Mouse (Mus musculus): ENCODE results near the gene Xirp1.

Xirp1 gene

DNA sequence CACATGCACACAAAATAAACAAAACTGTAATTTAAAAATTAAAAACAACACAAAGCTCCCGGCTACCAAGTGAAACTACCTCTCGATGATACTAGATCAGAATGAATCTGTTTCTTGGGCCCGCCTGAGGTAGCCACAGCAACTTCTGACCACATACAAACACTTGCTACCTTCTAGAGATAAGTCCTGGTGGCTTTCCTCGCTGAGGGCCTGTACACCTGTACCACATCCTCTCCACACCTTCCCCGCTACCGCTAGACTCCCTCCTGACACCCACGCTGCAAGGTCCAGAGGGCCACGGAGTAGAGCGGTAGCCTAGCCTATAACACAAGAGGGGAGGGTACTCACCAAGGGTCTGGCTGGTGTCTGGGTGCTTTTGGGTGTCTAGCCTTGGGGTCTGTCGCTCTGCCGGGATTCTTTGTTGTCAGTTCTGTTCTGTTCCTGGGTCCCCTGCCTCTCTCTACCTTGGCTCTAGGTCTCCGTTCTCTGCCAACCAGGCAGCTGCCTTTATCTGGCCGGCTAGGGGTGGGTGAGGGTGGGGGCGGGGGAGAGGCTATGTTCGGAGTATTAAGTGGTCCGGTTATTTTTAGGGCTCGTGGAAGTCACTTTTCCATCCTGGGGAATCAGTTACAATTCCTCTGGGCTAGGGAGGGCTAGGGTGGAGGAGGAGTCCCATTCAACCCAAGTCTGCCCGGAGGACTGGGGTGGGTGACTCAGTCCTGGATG is at the start of gene Xirp1:
TSS of gene Xirp1 (minus strand) at position 513 of the 726 bp plus-strand sequence.
- DNase-seq (ENCODE audit: extremely low read depth, insufficient read length, low spot score), result no peak

DNA sequence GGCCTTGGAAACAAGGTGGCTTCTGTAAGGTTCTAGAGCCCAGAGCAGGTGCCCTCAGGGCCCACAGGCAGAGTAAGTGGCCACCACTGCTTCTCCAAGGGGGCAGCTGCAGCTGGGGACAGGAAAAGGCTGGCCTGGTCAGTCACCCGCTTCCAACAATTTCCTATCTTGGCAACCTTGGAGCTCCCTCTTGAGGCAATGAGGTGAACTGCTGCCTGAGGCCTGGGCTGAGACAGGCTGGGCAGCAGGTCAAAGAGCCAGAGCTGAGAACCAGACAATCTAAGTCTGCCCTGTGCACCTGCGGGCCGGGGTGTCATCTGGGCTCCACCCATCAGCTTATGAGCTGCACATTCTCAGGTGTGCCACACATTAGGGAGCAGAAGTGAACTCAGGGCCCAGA is 49.8 kb upstream of the Xirp1 start:
- DNase-seq (ENCODE audit: extremely low read depth, insufficient read length, low spot score), result peak; percentile 47

DNA sequence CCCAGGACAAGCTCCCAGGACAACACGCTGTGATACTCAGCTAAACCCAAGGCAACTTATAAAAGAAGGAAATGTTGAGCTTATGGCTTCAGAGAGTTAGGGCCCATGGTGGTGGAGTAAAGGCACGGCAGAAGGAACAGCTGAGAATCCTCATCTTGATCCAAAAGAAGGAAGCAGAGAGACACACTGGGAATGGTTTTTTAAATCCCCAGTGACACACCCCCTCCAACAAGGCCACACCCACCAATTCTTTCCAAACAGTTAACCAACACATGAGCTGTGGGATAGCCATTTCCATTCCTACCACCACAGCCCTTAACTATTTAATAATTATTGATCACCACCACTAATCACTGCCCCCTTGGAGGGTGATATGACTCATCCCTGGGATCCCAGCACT is 47.9 kb upstream of the Xirp1 start:
- DNase-seq (ENCODE audit: extremely low read depth, insufficient read length, low spot score), result no peak

DNA sequence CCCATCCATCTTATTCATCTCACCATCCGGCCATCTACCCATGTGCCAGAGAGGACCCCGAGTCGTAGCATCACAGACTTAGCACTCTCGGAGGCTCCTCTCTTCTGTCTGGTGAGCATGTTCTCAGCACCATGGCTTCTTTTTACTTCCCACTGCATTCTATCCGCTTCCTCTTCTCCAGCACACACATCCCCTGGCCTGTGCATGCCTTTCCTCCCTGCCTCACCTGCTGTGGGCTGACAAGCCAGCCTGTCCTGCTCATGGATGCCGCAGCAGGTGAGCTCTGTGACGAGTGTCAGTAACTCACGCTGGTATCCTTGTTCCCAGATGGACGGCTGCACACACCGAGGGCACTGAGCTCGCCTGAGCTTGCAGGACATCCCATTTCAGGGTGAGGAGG is 46.4 kb upstream of the Xirp1 start, which contains the start of gene Cx3cr1:
TSS of gene Cx3cr1 (minus strand) at position 101 of the 400 bp plus-strand sequence.
- DNase-seq (ENCODE audit: extremely low read depth, insufficient read length, low spot score), result no peak

DNA sequence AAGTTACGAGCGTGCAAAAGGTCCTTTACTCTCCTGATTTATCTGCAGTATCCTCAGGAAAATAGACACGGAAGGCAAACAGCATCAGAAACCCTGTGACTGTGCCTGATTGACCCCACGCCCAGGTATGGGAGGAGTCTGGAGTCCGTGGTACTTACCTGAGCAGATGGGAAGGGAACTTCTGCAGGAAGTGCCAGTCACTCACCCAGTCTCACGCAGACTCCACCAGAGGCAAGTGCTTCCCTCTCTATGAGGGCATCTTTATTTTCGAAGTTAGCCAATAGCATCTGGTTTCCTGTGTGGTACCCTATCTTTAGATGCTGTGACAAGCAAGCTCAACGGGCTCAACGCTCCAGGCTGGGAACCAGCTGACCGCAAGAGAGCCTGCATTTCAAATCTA is 44.6 kb upstream of the Xirp1 start:
- no peak for DNase-seq (ENCODE audit: extremely low read depth, insufficient read length, low spot score)

DNA sequence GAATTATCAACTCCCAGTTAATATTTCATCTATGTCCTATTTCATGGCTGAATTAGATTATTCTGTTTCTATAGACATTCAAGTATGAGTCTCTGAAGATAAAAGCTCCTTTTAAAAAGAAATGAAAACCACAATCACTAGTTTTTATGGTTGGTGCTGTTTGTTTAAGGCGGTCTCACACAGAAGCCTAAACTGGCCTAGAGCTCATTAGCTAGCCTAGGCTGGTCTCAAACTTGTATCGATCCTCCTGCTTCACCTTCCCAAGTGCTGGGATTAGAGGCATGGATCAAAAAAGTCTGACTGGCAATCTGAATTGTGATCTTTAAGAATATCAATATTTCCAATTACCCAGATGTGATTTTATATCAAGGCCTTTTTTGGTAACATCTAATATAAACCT is 44.2 kb upstream of the Xirp1 start:
- no peak for DNase-seq (ENCODE audit: extremely low read depth, insufficient read length, low spot score)

DNA sequence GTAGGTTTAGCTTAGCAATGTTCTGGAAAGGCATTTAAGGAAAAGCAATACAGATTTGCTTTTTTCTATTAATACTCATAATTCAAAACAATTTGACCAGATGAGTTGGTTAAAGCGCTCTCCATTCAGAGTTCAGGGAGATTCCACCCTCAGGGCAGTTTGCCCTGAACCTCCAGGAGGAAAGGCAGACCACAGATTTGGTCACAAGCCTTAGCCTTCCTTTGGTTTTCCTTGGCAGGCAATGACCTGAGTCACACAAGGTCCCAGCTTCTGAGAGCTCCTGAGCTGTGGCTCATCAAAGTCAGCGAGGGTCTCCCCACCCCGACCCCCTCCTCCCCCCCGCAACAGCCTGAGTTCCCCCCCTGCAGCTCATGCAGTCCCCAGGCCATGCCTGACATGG is 40.9 kb upstream of the Xirp1 start:
- peak; percentile 40 for DNase-seq (ENCODE audit: extremely low read depth, insufficient read length, low spot score)

DNA sequence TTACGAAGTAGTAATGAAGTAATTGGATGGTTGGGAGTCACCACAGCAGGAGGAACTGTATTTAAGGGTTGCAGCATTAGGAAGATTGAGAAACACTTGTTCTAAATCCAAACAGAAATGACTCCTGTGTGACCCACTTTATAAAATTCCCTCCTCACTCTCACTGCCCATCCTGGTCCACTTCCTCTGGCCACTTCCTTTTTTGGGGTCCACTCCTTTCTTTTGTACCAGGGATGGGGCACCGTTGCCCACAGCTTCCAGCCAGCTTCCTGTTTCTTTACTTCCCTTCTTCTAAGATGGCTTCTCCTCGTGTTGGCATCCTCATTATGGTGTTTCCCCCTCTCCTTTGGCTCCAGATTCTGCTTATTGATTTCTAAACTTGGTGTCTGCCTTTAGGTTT is 35.3 kb upstream of the Xirp1 start:
- DNase-seq (ENCODE audit: extremely low read depth, insufficient read length, low spot score), result no peak

DNA sequence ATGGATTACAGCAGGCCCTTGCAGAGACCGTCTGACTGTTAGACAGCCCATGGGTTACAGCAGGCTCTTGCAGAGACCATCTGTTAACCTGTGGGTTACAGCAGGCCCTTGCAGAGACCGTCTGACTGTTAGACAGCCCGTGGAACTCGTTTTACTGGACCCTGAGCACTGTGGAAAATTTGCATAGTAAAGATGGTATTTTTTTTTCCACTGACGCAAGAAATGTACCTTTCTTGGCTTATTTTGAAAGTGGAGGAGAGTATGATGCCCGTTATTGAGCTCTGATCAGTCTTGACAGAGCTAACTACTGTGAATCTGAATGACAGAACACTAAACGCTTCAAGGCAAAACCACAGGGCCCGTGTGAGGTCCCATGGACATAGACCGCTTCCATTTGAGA is 32.8 kb upstream of the Xirp1 start:
- no peak for DNase-seq (ENCODE audit: extremely low read depth, insufficient read length, low spot score)

DNA sequence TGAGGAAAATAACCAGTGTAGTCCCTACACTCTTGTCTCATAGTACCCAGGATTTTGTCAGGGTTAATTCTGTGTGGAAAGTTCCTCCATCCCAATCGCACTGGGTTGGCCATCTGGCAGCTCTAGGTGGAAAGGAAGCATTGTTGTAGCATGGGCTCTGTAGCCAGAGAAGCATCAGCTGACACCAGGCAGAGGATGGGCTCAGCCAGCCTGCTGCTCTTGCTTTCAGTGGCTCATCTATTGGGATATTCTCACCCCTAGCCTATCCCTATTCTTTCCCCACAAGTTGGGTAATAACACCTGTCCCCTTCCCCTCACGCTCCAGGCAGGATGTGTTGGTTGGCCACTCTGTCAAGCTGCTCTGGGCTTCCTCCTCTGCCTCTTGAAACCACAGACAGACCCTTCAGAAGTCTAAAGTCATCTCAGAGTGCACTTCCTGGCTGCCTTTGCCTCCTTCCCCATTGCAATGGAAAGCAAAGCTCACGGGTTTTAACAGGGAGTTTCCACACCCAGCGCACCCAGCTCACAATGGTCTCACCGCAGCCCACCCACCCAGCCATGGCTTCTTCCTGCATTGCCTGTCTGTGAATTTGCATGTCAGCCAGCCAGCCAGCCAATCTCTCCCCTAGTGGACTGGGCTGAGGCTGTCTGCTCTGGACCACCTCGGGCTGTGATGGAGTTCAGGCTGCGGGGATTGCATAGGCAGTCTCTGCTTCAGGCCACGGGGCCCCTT is 31.3 kb upstream of the Xirp1 start:
- DNase-seq (ENCODE audit: extremely low read depth, insufficient read length, low spot score), result no peak

DNA sequence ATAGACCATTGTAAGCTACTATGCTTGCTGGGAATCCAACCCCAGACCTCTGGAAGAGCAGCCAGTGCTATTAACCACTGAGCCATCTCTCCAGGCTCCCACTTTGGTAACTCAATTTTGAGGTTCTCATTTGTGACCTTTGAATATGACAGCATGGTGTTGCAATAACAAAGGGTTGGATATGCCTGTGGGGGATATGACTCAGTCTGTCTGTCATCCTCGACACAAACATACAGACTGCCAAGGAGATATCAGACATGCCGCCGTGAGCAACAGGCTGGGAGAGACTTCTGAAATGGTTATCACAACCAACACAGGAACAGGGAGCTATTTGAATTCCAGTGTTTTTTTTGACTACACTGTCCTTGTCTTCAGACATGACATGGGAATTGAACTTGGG is 26.0 kb upstream of the Xirp1 start:
- peak; percentile 46 for DNase-seq (ENCODE audit: extremely low read depth, insufficient read length, low spot score)

DNA sequence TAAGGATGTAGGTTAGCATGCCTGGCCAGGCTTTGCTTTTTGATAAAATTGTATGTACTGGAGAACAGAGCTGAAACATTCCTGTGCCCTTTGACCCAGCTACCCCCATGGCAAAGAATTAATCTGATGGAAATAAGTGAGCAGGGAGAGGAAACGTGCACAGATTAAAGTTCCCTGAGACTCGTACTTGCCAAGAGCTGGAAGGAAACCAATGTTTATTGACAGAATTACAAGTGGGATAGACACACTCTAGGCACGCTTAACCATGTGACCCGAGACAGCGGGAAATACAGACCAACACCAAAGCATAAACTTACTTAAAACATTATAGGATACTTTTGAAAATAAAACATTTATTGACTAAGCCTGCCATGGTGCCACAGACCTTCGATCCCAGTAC is 25.1 kb upstream of the Xirp1 start:
- no peak for DNase-seq (ENCODE audit: extremely low read depth, insufficient read length, low spot score)

DNA sequence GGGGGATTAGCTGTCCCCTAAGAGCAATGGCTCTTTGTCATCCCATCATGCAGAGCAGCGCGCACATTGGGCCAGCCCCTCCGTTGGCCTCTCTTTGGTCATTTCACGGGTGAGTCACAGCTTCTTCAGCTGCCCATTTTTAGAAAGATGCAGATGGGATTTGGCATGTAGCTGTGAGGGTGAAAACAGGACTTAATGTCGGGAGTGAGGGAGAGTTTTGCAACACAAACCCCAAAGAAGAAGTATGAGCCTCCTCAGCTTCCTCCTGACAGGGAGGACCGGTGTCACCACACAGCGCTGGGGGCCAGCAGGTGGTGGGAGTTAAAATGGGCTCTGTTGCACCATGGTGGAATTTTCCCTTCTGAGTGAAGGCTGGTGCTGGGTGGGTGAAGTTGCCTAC is 19.7 kb upstream of the Xirp1 start:
- no peak for DNase-seq (ENCODE audit: extremely low read depth, insufficient read length, low spot score)

DNA sequence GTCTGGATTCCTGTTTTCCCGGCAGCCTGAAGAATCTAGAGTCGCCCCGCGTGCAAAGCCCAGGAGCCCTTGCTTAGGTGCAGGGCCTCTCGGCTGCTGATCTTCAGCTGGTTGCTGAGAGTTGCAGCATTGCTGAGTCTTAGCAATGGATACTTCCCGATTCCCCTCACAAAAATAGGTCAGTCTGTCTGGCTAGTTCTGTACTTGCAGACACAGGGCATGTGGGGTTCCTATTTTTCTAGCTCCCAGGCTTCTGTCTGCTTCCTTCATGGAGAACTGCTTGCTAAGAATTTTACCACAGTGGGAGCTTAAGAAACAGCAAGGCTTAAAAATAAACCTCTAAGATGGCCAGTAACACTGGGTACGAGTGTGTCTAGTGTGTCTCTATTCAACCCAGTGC is 14.0 kb upstream of the Xirp1 start:
- DNase-seq (ENCODE audit: extremely low read depth, insufficient read length, low spot score), result no peak

DNA sequence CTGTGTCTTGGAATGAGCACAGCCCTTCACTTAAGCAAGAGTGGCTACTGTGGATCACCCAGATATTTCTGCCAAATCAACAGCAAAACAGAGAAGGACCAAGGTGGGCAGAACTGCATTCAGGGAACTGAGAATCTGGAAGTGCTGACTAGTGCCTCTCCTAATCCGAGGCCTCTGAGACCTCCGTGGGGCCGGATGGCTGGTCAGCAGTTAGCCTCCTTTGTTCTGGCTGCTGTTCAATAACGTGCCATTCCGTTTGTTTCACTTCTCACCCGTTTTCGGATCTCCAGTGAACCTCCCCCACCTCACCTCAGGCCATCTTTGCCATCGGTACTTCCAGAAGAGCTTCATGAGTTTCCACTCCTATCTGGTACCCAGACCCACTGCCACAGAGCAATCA is 11.0 kb upstream of the Xirp1 start:
- DNase-seq (ENCODE audit: extremely low read depth, insufficient read length, low spot score), result no peak

DNA sequence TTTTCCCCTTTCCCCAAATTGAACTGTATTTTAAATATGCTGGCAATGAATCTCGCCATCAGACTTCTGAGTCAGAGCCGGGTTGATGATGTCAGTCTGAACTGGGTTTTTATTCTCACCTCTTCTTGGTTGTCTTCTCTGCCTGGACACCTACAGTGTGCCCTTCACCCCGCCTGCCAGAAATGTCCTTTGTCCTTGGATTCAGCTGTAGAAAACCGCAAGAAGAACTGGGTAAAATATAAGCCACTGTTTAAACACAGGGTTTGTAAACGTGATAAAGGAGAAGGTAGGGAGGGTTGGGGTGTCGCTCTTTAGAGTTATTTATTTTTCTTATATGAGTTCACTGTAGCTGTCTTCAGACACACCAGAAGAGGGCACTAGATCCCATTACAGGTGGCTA is 9.3 kb upstream of the Xirp1 start:
- DNase-seq (ENCODE audit: extremely low read depth, insufficient read length, low spot score), result no peak

DNA sequence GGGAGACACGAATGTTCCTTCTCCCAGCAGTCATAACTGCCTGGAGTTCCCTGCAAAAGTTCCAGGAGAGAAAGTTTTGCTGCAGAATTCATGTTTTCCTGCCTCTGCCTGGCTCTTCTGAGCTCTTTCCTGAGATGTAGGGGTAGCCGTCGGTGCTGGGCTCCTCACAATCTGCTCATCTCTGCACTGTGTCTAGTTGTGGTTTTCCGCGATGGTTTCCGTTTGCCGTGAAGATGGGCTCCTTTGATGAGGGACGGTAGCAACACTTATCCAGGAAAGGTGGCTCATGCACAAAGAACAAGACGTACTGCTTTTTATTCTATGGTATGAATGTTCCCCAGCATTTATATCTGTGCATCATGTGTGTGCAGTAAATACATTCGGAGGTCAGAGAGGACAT is 7.0 kb upstream of the Xirp1 start:
- no peak for DNase-seq (ENCODE audit: extremely low read depth, insufficient read length, low spot score)

DNA sequence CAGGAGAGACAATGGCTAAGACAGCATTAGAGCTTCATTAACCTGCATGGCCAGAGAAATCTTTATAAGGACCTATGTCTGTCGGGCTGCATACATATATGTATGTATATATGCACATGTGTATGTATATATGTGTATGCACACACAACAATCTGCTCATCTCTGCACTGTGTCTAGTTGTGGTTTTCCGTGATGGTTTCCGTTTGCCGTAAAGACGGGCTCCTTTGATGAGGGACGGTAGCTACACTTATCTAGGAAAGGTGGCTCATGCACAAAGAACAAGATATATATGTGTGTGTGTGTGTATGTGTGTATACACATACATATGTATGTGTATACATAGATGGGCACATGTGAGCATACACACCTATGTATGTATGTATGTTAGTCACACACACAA is 6.5 kb upstream of the Xirp1 start:
- DNase-seq (ENCODE audit: extremely low read depth, insufficient read length, low spot score), result no peak

DNA sequence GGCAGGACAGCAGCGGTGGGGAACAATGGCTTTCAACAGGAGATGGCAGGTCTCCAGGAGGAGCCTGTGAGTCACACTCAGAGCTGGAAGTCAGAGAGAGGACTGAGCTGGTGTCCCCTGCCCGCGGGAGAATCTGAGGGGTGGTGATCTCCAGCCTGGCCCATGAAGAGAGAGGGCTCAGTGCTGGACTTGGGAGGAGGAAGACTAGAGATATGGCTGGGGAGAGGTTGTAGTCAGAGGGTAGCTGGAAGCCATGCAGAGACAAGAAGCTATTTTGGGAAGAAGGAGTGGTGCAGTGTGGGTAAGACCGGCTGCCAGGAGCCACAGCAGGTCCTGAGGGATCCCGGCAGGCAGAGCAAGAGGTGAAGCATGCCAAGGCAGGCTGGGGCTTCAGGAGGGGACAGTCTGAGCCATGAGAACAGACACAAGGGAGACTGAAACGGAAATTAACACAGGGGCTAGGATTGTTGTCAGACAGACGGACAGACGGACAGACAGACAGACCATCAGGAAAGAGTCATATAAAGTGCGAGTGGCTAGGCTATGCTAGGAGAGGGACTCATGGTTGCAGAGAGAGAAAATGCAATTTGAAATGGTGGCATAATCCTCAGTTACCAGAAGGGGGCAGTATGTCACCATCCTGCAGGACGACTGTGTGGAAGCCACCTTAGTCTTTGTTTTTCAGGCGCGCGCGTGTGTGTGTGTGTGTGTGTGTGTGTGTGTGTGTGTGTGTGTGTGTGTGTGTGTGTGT is 4.2 kb upstream of the Xirp1 start:
- peak; percentile 84 for DNase-seq (ENCODE audit: extremely low read depth, insufficient read length, low spot score)

DNA sequence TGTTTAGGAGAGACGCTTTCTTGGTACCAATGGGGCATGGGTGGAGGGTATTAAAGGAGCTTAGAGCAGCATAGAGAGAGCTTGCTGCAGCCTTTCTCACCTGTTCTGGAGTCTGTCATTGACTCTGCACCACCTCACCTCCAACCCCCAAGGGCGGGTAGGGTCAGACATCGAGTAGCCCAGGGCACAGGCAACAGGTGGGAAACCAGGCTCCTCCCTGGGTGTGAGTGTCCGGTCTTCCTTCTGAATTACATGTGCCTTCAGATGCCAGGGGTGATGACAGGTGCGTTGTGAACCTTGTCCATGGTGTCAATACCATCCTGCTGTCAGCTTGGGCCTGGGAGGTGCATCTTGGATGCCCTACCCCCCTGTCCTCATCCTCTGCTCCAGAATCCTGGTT is 1.2 kb upstream of the Xirp1 start:
- no peak for DNase-seq (ENCODE audit: extremely low read depth, insufficient read length, low spot score)

DNA sequence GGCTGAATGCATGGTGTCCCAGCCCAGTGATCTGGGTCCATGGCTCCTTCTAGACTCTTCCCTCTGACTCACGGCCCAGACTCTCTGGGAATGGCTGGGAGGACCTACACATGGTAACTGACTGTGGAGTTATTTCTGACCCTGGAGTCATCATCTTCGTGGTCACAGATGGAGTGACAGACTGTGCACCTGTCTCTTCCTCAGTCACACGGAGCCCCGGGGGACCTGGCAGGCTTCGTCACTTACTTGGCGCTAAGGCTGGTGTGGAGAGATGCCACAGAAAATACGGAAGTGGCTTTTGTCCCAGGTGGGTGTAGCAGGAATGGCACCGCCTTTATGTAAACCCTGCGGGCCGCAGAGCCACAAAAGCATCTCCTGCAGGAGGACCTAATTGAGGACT is 773 bp upstream of the Xirp1 start:
- peak; percentile 54 for DNase-seq (ENCODE audit: extremely low read depth, insufficient read length, low spot score)

DNA sequence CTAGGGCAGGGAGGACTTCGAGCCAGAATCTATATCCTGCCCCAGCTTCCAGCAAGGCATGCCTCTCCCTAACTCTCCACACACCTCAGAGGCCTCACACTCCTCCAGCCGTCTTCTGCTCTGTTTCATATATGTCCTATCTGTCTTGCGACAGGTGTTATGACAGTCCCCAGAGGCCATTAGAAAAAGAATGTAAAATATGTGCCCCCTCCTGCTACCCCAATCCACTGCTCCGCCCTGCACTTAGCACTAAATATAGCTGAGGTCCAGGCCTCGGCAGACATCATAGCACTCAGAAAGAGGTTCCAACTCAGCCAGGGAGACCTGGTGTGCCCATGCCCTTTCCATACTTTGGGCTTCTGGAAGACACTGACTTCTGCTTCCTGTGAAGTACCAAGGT is 2.2 kb downstream of the Xirp1 start:
- DNase-seq (ENCODE audit: extremely low read depth, insufficient read length, low spot score), result no peak

All from 3134 (cell line).